Mouse (Mus musculus) liver, embryonic 15.5 days (tissue): ENCODE measurements around the gene Dnajc5. TPM values are rescaled to one million over a fixed set of nuclear protein-coding genes. Genes with fewer than 3 reads are reported as not detected.
"Not testable (repeated sequence)": the region's sequence is repeated elsewhere in the genome, so short reads cannot be mapped to it uniquely, and the experiment has no call there.

Experiments used
- ATAC-seq: fragments of 200-750 bp; cut with Nextera tagmentation; 2 replicates; pipeline ENCODE4 v1.8.0; 2017; ENCODE audit warnings: moderate number of reproducible peaks, mild to moderate bottlenecking, moderate library complexity; ENCODE audit not compliant: insufficient read depth
- H3K27ac ChIP-seq: fragments of 300-500 bp; sonication (generic); replicated peaks from 2 replicates; pipeline ENCODE4 v1.5.1; 2015; ENCODE audit warnings: mild to moderate bottlenecking, inconsistent platforms
- H3K27me3 ChIP-seq: fragments of 300-500 bp; sonication (generic); 2 replicates; pipeline ENCODE4 v1.6.1; 2015; ENCODE audit warnings: mild to moderate bottlenecking, inconsistent platforms
- H3K36me3 ChIP-seq: fragments of 300-500 bp; sonication (generic); replicated peaks from 2 replicates; pipeline ENCODE4 v1.6.1; 2015; ENCODE audit warnings: moderate library complexity, mild to moderate bottlenecking, inconsistent platforms
- H3K4me1 ChIP-seq: fragments of 300-500 bp; sonication (generic); replicated peaks from 2 replicates; pipeline ENCODE4 v1.6.1; 2015; ENCODE audit warnings: inconsistent platforms
- H3K4me2 ChIP-seq: fragments of 300-500 bp; sonication (generic); 2 replicates; pipeline ENCODE4 v1.6.1; 2015; ENCODE audit warnings: moderate library complexity, mild to moderate bottlenecking, inconsistent platforms
- H3K4me3 ChIP-seq: fragments of 300-500 bp; sonication (generic); replicated peaks from 2 replicates; pipeline ENCODE4 v1.5.1; 2015; ENCODE audit warnings: mild to moderate bottlenecking, inconsistent platforms
- H3K9ac ChIP-seq: fragments of 300-500 bp; sonication (generic); 2 replicates; pipeline ENCODE4 v1.6.1; 2015; ENCODE audit warnings: moderate library complexity, mild to moderate bottlenecking, inconsistent platforms
- H3K9me3 ChIP-seq: fragments of 300-500 bp; sonication (generic); replicated peaks from 2 replicates; pipeline ENCODE4 v1.6.1; 2016; ENCODE audit warnings: inconsistent platforms
- WGBS: fragments of 180-500 bp; shearing (Covaris S2); methylation state at CpG from one replicate; pipeline ENCODE4 v1.1.7; 2015; ENCODE audit warnings: mixed read lengths; ENCODE audit not compliant: insufficient replicate concordance; 5-methylcytosine and 5-hydroxymethylcytosine counted together
- polyA plus RNA-seq: library from polyadenylated mRNA; unstranded; fragments of >200 nt; fragmentation: Nextera tagmentation; extraction: Ambion mirVana; gene quantifications from 2 replicates; pipeline ENCODE4 v1.2.1, GENCODE M21; 2015

Gene Dnajc5
- polyA plus RNA-seq, 1 experiment from 2014 or later = 27.7 TPM

DNA sequence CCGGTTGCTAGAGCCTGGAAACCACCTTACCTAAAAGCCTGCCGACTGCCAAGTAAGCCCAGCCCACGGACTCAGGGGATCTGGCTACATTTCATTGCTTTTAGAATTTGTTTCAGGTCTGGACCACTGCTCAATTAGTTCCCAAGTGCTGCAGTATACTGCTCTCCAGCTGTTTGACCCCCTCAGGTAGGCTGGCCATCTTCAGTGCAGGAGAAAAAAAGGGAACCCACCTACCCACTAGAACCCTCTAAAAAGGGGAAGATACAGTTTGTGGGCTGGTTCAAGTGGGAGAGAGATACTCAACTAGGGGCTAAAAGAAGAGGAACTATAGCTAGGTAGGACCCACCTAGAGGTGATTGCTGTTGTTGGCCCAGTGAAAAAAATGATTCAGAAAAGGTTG is 28.1 kb upstream of the Dnajc5 start:
- peak overlapping the region; percentile 43; the same call in 1 of the 2 replicates for H3K9ac ChIP-seq

DNA sequence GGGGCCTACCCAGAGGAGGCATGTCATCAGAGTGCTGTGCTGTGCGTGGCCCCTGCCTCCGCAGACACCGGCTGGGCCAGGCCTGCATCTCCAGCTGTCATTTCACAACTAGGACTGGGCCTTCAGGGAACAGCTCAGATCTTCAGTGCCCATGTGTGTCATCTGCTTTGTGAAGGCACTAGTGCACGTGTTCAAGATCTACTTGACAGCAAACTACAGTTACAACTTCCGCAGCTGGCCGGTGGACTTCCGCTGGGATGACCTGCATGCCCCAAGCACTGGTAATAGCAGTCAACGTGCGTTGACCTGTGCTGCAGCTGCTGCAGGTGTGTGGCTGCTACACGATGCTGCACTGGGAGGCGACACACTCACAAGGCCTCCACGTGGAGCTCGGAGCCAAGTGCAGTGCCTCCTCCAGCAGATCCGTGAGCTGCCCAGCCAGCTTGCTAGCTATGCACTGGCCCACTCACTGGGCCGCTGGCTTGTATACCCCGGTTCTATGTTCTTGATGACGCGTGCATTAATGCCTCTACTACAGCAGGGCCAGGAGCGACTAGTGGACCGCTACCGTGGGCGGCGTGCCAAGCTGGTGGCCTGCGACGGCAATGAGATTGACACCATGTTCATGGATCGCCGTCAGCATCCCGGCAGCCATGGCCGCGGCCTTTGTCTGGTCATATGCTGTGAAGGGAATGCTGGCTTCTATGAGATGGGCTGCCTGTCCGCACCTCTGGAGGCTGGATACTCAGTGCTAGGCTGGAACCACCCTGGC is 26.9 kb upstream of the Dnajc5 start, which contains the start of gene Abhd16b:
Abhd16b (plus strand) TSS at position 51 of the 772 bp plus-strand sequence.
- Histone ChIP-seq H3K9ac (peak within 1 kb of the TSS; percentile 43; the same call in 1 of the 2 replicates), H3K4me2 (peak within 1 kb of the TSS; percentile 33), H3K27me3 (no peaks in the 10 kb centered on the region), H3K9me3 (no peaks in the 10 kb centered on the region), H3K4me1 (peaks cover 34% of the 10 kb centered on the region), H3K27ac (0 out of 2 replicates have a peak within 1 kb of the TSS, but pooled peaks have one; percentile 33), H3K4me3 (no peak within 1 kb of the TSS), H3K36me3 (no peaks in the 10 kb centered on the region)
- ATAC-seq = no peak
- 85% methylated on average over 31 of the region's 31 CpGs for WGBS

More for the DNA sequence above, 28.1 kb upstream of the Dnajc5 start:
- ATAC-seq = no peak
- no peak overlapping the region for H3K4me3 ChIP-seq
- no peaks in the 10 kb centered on the region for H3K9me3 ChIP-seq
- no peaks in the 10 kb centered on the region for H3K36me3 ChIP-seq
- 0 out of 2 replicates have a peak overlapping the region, but pooled peaks have one; percentile 33 for H3K27ac ChIP-seq
- peak overlapping the region; percentile 33 for H3K4me2 ChIP-seq
- peaks cover 37% of the 10 kb centered on the region for H3K4me1 ChIP-seq
- WGBS = 6% methylated on average over 3 of the region's 3 CpGs
- H3K27me3 ChIP-seq = no peaks in the 10 kb centered on the region

- ATAC-seq = no peak
- Histone ChIP-seq H3K4me3 (no peak overlapping the region), H3K27me3 (no peaks in the 10 kb centered on the region), H3K27ac (no peak overlapping the region), H3K9me3 (no peaks in the 10 kb centered on the region), H3K36me3 (peaks cover 4% of the 10 kb centered on the region), H3K4me2 (no peak overlapping the region), H3K9ac (no peak overlapping the region), H3K4me1 (peaks cover 44% of the 10 kb centered on the region)
- WGBS = 78% methylated on average over 26 of the region's 26 CpGs
Measured at GRCm38 (mm10) chr2:181494266-181494945, 25.9 kb upstream of the Dnajc5 start.

DNA sequence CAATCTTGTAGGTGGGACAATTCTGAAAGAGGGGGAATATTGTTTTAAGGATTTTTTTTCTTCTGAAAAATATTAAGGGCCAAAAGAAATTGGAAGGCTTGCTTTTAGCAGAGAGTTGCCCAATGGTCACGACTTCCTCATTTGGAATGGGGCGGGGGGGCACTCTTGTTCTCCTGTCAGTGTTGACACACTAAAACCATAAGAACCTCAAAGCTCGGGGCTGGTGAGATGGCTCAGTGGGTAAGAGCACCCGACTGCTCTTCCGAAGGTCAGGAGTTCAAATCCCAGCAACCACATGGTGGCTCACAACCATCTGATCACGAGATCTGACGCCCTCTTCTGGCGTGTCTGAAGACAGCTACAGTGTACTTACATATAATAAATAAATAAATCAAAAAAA is 24.4 kb upstream of the Dnajc5 start:
- not testable (repeated sequence) for H3K9me3 ChIP-seq, H3K9ac ChIP-seq, ATAC-seq, H3K27me3 ChIP-seq
- H3K36me3 ChIP-seq = peaks cover 18% of the 10 kb centered on the region
- peak overlapping the region; percentile 100 for H3K27ac ChIP-seq
- H3K4me2 ChIP-seq = peak overlapping the region; percentile 90
- H3K4me3 ChIP-seq = peak overlapping the region; percentile 81
- WGBS = 31% methylated on average over 8 of the region's 8 CpGs
- H3K4me1 ChIP-seq = peaks cover 46% of the 10 kb centered on the region

- WGBS = 7% methylated on average over 8 of the region's 8 CpGs
Measured at GRCm38 (mm10) chr2:181496281-181496680, 24.0 kb upstream of the Dnajc5 start.

GRCm38 (mm10) chr2:181496831-181497547 is 23.3 kb upstream of the Dnajc5 start, which contains the start of gene Tpd52l2:
Gene Tpd52l2 (plus strand): TSS chr2:181497142.
- Histone ChIP-seq H3K4me1 (peaks cover 40% of the 10 kb centered on the region), H3K4me2 (peak within 1 kb of the TSS; percentile 90), H3K36me3 (peaks cover 30% of the 10 kb centered on the region), H3K27ac (peak within 1 kb of the TSS; percentile 100), H3K9ac (peak within 1 kb of the TSS; percentile 92), H3K27me3 (no peaks in the 10 kb centered on the region), H3K9me3 (no peaks in the 10 kb centered on the region), H3K4me3 (peak within 1 kb of the TSS; percentile 81)
- peak; percentile 97 for ATAC-seq
- under 1% methylated on average over 46 of the region's 46 CpGs for WGBS

More at GRCm38 (mm10) chr2:181496281-181496680, 24.0 kb upstream of the Dnajc5 start:
- Histone ChIP-seq H3K27me3 (no peaks in the 10 kb centered on the region), H3K4me2 (peak overlapping the region; percentile 90), H3K9ac (peak overlapping the region; percentile 66; the same call in 1 of the 2 replicates), H3K27ac (peak overlapping the region; percentile 100), H3K36me3 (peaks cover 23% of the 10 kb centered on the region), H3K9me3 (no peaks in the 10 kb centered on the region), H3K4me1 (peaks cover 46% of the 10 kb centered on the region), H3K4me3 (peak overlapping the region; percentile 81)
- peak; percentile 25 for ATAC-seq

- under 1% methylated on average over 12 of the region's 12 CpGs for WGBS
- peak; percentile 87 for ATAC-seq
- H3K36me3 ChIP-seq = peaks cover 35% of the 10 kb centered on the region
Measured at GRCm38 (mm10) chr2:181497548-181497875, 22.8 kb upstream of the Dnajc5 start.

GRCm38 (mm10) chr2:181498644-181499043 is 21.6 kb upstream of the Dnajc5 start:
- WGBS = 64% methylated on average over 4 of the region's 4 CpGs
- Histone ChIP-seq H3K27me3 (no peaks in the 10 kb centered on the region), H3K4me1 (peaks cover 30% of the 10 kb centered on the region), H3K27ac (peak overlapping the region; percentile 100), H3K9me3 (no peaks in the 10 kb centered on the region), H3K4me3 (peak overlapping the region; percentile 81; the same call in 1 of the 2 replicates), H3K4me2 (peak overlapping the region; percentile 90), H3K9ac (0 out of 2 replicates have a peak overlapping the region, but pooled peaks have one; percentile 92), H3K36me3 (peaks cover 46% of the 10 kb centered on the region)
- ATAC-seq = no peak

More at GRCm38 (mm10) chr2:181497548-181497875, 22.8 kb upstream of the Dnajc5 start:
- Histone ChIP-seq H3K4me1 (peaks cover 35% of the 10 kb centered on the region), H3K27ac (peak overlapping the region; percentile 100), H3K27me3 (no peaks in the 10 kb centered on the region), H3K4me2 (peak overlapping the region; percentile 90), H3K9me3 (no peaks in the 10 kb centered on the region), H3K4me3 (peak overlapping the region; percentile 81), H3K9ac (peak overlapping the region; percentile 92)

- H3K9me3 ChIP-seq = no peaks in the 10 kb centered on the region
- H3K4me1 ChIP-seq = no peaks in the 10 kb centered on the region
- 81% methylated on average over 2 of the region's 2 CpGs for WGBS
- H3K27ac ChIP-seq = no peak overlapping the region
- H3K9ac ChIP-seq = no peak overlapping the region
- H3K27me3 ChIP-seq = no peaks in the 10 kb centered on the region
- no peak overlapping the region for H3K4me2 ChIP-seq
- no peak for ATAC-seq
- peaks cover 96% of the 10 kb centered on the region for H3K36me3 ChIP-seq
- no peak overlapping the region for H3K4me3 ChIP-seq
Measured at GRCm38 (mm10) chr2:181509191-181509590, 11.1 kb upstream of the Dnajc5 start.

GRCm38 (mm10) chr2:181511231-181511630 is 9.1 kb upstream of the Dnajc5 start:
- no peak for ATAC-seq
- peaks cover 95% of the 10 kb centered on the region for H3K36me3 ChIP-seq
- WGBS = 86% methylated on average over 8 of the region's 8 CpGs
- no peak overlapping the region for H3K4me3 ChIP-seq
- H3K27me3 ChIP-seq = no peaks in the 10 kb centered on the region
- no peak overlapping the region for H3K4me2 ChIP-seq
- no peaks in the 10 kb centered on the region for H3K4me1 ChIP-seq
- H3K27ac ChIP-seq = no peak overlapping the region
- no peaks in the 10 kb centered on the region for H3K9me3 ChIP-seq
- H3K9ac ChIP-seq = no peak overlapping the region
